Mouse (Mus musculus) liver, postnatal 0 days (tissue): ENCODE results near the gene Glt8d1.

ENCODE experiments used
- CTCF ChIP-seq: sonication (generic); IDR thresholded peaks from 2 replicates; pipeline ENCODE4 v1.5.1; 2016; ENCODE audit warnings: antibody characterized with exemption, low read depth
- EP300 ChIP-seq: IDR thresholded peaks from 2 replicates; pipeline ENCODE4 v1.6.1; 2016; ENCODE audit warnings: antibody characterized with exemption, low read depth, mild to moderate bottlenecking

DNA sequence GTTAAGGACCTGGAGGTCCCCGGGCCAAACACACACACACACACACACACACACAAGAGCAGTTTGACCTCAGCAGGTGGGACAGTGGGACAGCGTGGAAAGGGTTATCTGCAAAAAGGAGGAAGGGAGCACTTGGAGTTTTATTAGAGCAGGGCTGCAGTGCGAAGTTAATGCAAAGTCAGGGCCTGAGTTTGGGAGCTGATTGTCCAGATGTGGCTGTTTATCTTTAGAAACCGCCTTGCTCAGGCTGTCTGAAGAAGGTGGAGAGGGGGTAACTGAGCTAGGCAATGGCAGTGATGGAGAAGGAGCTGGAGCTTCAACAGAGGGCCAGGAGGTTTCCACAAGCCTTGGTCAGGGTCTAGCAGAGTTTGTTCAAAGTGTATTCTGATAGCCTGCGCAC lies 5.6 kb downstream of the Glt8d1 start:
- TF ChIP-seq CTCF = no peak
- peak; percentile 37; the same call in 1 of the 2 replicates for TF ChIP-seq EP300
